Mouse (Mus musculus): ENCODE measurements around the gene Zfp36. TPM values are rescaled to one million over a fixed set of nuclear protein-coding genes. Genes with fewer than 3 reads are reported as not detected.
A peak's percentile ranks its signal among the peaks of the same experiment; 100 is the strongest.

The Zfp36 gene
- polyA plus RNA-seq, 1 experiment: 119 TPM

- Histone ChIP-seq H3K27ac (ENCODE audit: insufficient read depth, low read depth, low read length) (no peak overlapping the region), H3K4me1 (ENCODE audit: control insufficient read depth, insufficient read depth, low read length) (peaks cover 10% of the 10 kb centered on the region), H3K4me3 (ENCODE audit: insufficient read depth, low read length) (peak overlapping the region; percentile 79)
- no peak for TF ChIP-seq POLR2A (IDR thresholded peaks at IDR 0.05; ENCODE audit: borderline replicate concordance, low read depth, low read length)
- no peak for TF ChIP-seq CTCF (IDR thresholded peaks at IDR 0.05; ENCODE audit: low read depth, low read length)
These were observed 9.0 kb downstream of the Zfp36 start for GRCm38 (mm10) chr7:28370977-28371513.

GRCm38 (mm10) chr7:28370051-28370450 is 10.0 kb downstream of the Zfp36 start:
- TF ChIP-seq POLR2A (IDR thresholded peaks at IDR 0.05; ENCODE audit: borderline replicate concordance, low read depth, low read length) (no peak), CTCF (IDR thresholded peaks at IDR 0.05; ENCODE audit: low read depth, low read length) (no peak)
- no peak overlapping the region for H3K27ac ChIP-seq (ENCODE audit: insufficient read depth, low read depth, low read length)
- H3K4me3 ChIP-seq (ENCODE audit: insufficient read depth, low read length): no peak overlapping the region
- peaks cover 10% of the 10 kb centered on the region for H3K4me1 ChIP-seq (ENCODE audit: control insufficient read depth, insufficient read depth, low read length)

- Histone ChIP-seq H3K4me1 (ENCODE audit: control insufficient read depth, insufficient read depth, low read length) (no peaks in the 10 kb centered on the region), H3K27ac (ENCODE audit: insufficient read depth, low read depth, low read length) (no peak overlapping the region), H3K4me3 (ENCODE audit: insufficient read depth, low read length) (no peak overlapping the region)
- no peak for TF ChIP-seq CTCF (IDR thresholded peaks at IDR 0.05; ENCODE audit: low read depth, low read length)
- no peak for TF ChIP-seq POLR2A (IDR thresholded peaks at IDR 0.05; ENCODE audit: borderline replicate concordance, low read depth, low read length)
These were observed 11.7 kb downstream of the Zfp36 start for GRCm38 (mm10) chr7:28368276-28368920.

- no peak overlapping the region for H3K27ac ChIP-seq (ENCODE audit: insufficient read depth, low read depth, low read length)
- no peak overlapping the region for H3K4me3 ChIP-seq (ENCODE audit: insufficient read depth, low read length)
- TF ChIP-seq CTCF (IDR thresholded peaks at IDR 0.05; ENCODE audit: low read depth, low read length) (no peak), POLR2A (IDR thresholded peaks at IDR 0.05; ENCODE audit: borderline replicate concordance, low read depth, low read length) (no peak)
- no peaks in the 10 kb centered on the region for H3K4me1 ChIP-seq (ENCODE audit: control insufficient read depth, insufficient read depth, low read length)
These were observed 12.3 kb downstream of the Zfp36 start for GRCm38 (mm10) chr7:28367663-28368275.

- Histone ChIP-seq H3K4me3 (ENCODE audit: insufficient read depth, low read length) (no peak overlapping the region), H3K27ac (ENCODE audit: insufficient read depth, low read depth, low read length) (no peak overlapping the region), H3K4me1 (ENCODE audit: control insufficient read depth, insufficient read depth, low read length) (no peaks in the 10 kb centered on the region)
- TF ChIP-seq CTCF (IDR thresholded peaks at IDR 0.05; ENCODE audit: low read depth, low read length) (no peak), POLR2A (IDR thresholded peaks at IDR 0.05; ENCODE audit: borderline replicate concordance, low read depth, low read length) (no peak)
These were observed 17.5 kb downstream of the Zfp36 start for GRCm38 (mm10) chr7:28362441-28363060.

- H3K4me1 ChIP-seq (ENCODE audit: control insufficient read depth, insufficient read depth, low read length): no peaks in the 10 kb centered on the region
- H3K27ac ChIP-seq (ENCODE audit: insufficient read depth, low read depth, low read length): no peak overlapping the region
- TF ChIP-seq POLR2A (IDR thresholded peaks at IDR 0.05; ENCODE audit: borderline replicate concordance, low read depth, low read length) (no peak), CTCF (IDR thresholded peaks at IDR 0.05; ENCODE audit: low read depth, low read length) (no peak)
- H3K4me3 ChIP-seq (ENCODE audit: insufficient read depth, low read length): no peak overlapping the region
These were observed 18.3 kb downstream of the Zfp36 start for GRCm38 (mm10) chr7:28361647-28362341.

GRCm38 (mm10) chr7:28360291-28360690 is 19.8 kb downstream of the Zfp36 start:
- H3K4me1 ChIP-seq (ENCODE audit: control insufficient read depth, insufficient read depth, low read length): no peaks in the 10 kb centered on the region
- H3K4me3 ChIP-seq (ENCODE audit: insufficient read depth, low read length): no peak overlapping the region
- no peak overlapping the region for H3K27ac ChIP-seq (ENCODE audit: insufficient read depth, low read depth, low read length)
- TF ChIP-seq POLR2A (IDR thresholded peaks at IDR 0.05; ENCODE audit: borderline replicate concordance, low read depth, low read length) (no peak), CTCF (IDR thresholded peaks at IDR 0.05; ENCODE audit: low read depth, low read length) (no peak)

GRCm38 (mm10) chr7:28359854-28360253 is 20.2 kb downstream of the Zfp36 start:
- H3K4me1 ChIP-seq (ENCODE audit: control insufficient read depth, insufficient read depth, low read length): no peaks in the 10 kb centered on the region
- no peak overlapping the region for H3K27ac ChIP-seq (ENCODE audit: insufficient read depth, low read depth, low read length)
- TF ChIP-seq CTCF (IDR thresholded peaks at IDR 0.05; ENCODE audit: low read depth, low read length) (no peak), POLR2A (IDR thresholded peaks at IDR 0.05; ENCODE audit: borderline replicate concordance, low read depth, low read length) (no peak)

GRCm38 (mm10) chr7:28358431-28358830 is 21.6 kb downstream of the Zfp36 start:
- TF ChIP-seq CTCF (IDR thresholded peaks at IDR 0.05; ENCODE audit: low read depth, low read length): no peak
- no peak overlapping the region for H3K27ac ChIP-seq (ENCODE audit: insufficient read depth, low read depth, low read length)

More at GRCm38 (mm10) chr7:28359854-28360253, 20.2 kb downstream of the Zfp36 start:
- no peak overlapping the region for H3K4me3 ChIP-seq (ENCODE audit: insufficient read depth, low read length)

More at GRCm38 (mm10) chr7:28358431-28358830, 21.6 kb downstream of the Zfp36 start:
- no peaks in the 10 kb centered on the region for H3K4me1 ChIP-seq (ENCODE audit: control insufficient read depth, insufficient read depth, low read length)
- no peak overlapping the region for H3K4me3 ChIP-seq (ENCODE audit: insufficient read depth, low read length)

All from bone marrow macrophage, adult 2 months (primary cell).